Mouse (Mus musculus): ENCODE results near the gene Prn.

DNA sequence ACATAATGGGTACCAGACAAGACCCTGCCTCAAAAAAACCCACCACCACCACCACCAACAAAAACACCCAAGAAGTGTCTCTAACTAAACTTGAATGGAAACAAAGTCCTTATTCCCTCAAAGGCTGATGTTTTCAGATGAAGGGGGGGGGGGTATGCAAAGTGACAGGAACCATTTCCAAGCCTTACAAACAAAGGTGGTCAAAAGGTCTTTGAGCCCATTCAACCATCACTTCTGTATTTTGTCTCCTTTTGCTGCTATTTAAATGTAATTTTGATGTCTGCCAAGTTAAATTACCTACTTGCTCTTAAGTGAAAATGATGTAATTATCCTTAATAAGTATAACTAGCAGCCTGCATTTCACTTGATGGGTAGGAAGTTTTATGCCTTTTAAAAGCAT, 43.1 kb upstream of the Prn start:
- TF ChIP-seq GATA1 (IDR thresholded peaks at IDR 0.05; ENCODE audit: borderline replicate concordance, low read length) (no peak), FLI1 (IDR thresholded peaks at IDR 0.05; ENCODE audit: low read length) (no peak)
